Mouse (Mus musculus): ENCODE measurements around the gene Phldb3. TPM values are rescaled to one million over a fixed set of nuclear protein-coding genes. Genes with fewer than 3 reads are reported as not detected.

Phldb3 gene
- 0.10 TPM in 1 of 2 replicates, not detected in the other for polyA plus RNA-seq (2016; fragmentation: Nextera tagmentation; extraction: Ambion mirVana)

- peaks cover 70% of the 10 kb centered on the region for H3K27me3 ChIP-seq (replicated peaks; ENCODE audit: low read depth, poor library complexity, severe bottlenecking)
- 2% methylated on average over 27 of the region's 27 CpGs for WGBS
Measured at GRCm38 (mm10) chr7:24610144-24610878, at the start of gene Phldb3. Gene Phldb3, plus strand, starts transcription at chr7:24610763.

GRCm38 (mm10) chr7:24561450-24561849 is 49.1 kb upstream of the Phldb3 start:
- no peak overlapping the region for H3K27ac ChIP-seq (replicated peaks)
- H3K36me3 ChIP-seq (replicated peaks): peaks cover 91% of the 10 kb centered on the region
- H3K4me3 ChIP-seq: no peak overlapping the region
- 90% methylated on average over 4 of the region's 4 CpGs for WGBS
- H3K9me3 ChIP-seq: no peaks in the 10 kb centered on the region
- DNase-seq (ENCODE audit: low spot score): no peak
- no peaks in the 10 kb centered on the region for H3K4me1 ChIP-seq
- no peaks in the 10 kb centered on the region for H3K27me3 ChIP-seq (replicated peaks; ENCODE audit: low read depth, poor library complexity, severe bottlenecking)

More at GRCm38 (mm10) chr7:24610144-24610878, at the start of gene Phldb3:
- DNase-seq (ENCODE audit: low spot score): peak; percentile 48
- Histone ChIP-seq H3K27ac (replicated peaks) (0 out of 2 replicates have a peak within 1 kb of the TSS, but pooled peaks have one; percentile 19), H3K36me3 (replicated peaks) (no peaks in the 10 kb centered on the region), H3K4me1 (peaks cover 26% of the 10 kb centered on the region), H3K9me3 (no peaks in the 10 kb centered on the region), H3K4me3 (peak within 1 kb of the TSS; percentile 53)

GRCm38 (mm10) chr7:24563191-24563836 is 47.2 kb upstream of the Phldb3 start:
- H3K27ac ChIP-seq (replicated peaks): no peak overlapping the region
- no peak for DNase-seq (ENCODE audit: low spot score)
- no peaks in the 10 kb centered on the region for H3K9me3 ChIP-seq
- no peak overlapping the region for H3K4me3 ChIP-seq
- H3K4me1 ChIP-seq: no peaks in the 10 kb centered on the region
- peaks cover 97% of the 10 kb centered on the region for H3K36me3 ChIP-seq (replicated peaks)
- 88% methylated on average over 8 of the region's 8 CpGs for WGBS
- no peaks in the 10 kb centered on the region for H3K27me3 ChIP-seq (replicated peaks; ENCODE audit: low read depth, poor library complexity, severe bottlenecking)

GRCm38 (mm10) chr7:24563837-24564206 is 46.7 kb upstream of the Phldb3 start:
- 85% methylated on average over 4 of the region's 4 CpGs for WGBS
- no peaks in the 10 kb centered on the region for H3K9me3 ChIP-seq
- H3K27ac ChIP-seq (replicated peaks): no peak overlapping the region
- peaks cover 97% of the 10 kb centered on the region for H3K36me3 ChIP-seq (replicated peaks)
- no peak for DNase-seq (ENCODE audit: low spot score)
- no peak overlapping the region for H3K4me3 ChIP-seq
- no peaks in the 10 kb centered on the region for H3K27me3 ChIP-seq (replicated peaks; ENCODE audit: low read depth, poor library complexity, severe bottlenecking)
- H3K4me1 ChIP-seq: no peaks in the 10 kb centered on the region

- WGBS: 64% methylated on average over 6 of the region's 6 CpGs
- no peaks in the 10 kb centered on the region for H3K4me1 ChIP-seq
- no peak overlapping the region for H3K4me3 ChIP-seq
- no peak overlapping the region for H3K27ac ChIP-seq (replicated peaks)
- no peaks in the 10 kb centered on the region for H3K27me3 ChIP-seq (replicated peaks; ENCODE audit: low read depth, poor library complexity, severe bottlenecking)
- H3K9me3 ChIP-seq: no peaks in the 10 kb centered on the region
- peak; percentile 71 for DNase-seq (ENCODE audit: low spot score)
- H3K36me3 ChIP-seq (replicated peaks): peaks cover 96% of the 10 kb centered on the region
Measured at GRCm38 (mm10) chr7:24564607-24565265, 45.8 kb upstream of the Phldb3 start.

GRCm38 (mm10) chr7:24565627-24566026 is 44.9 kb upstream of the Phldb3 start:
- H3K27ac ChIP-seq (replicated peaks): no peak overlapping the region
- H3K4me3 ChIP-seq: no peak overlapping the region
- H3K9me3 ChIP-seq: no peaks in the 10 kb centered on the region
- peaks cover 96% of the 10 kb centered on the region for H3K36me3 ChIP-seq (replicated peaks)
- no peaks in the 10 kb centered on the region for H3K4me1 ChIP-seq
- WGBS: 94% methylated on average over 11 of the region's 11 CpGs
- no peak for DNase-seq (ENCODE audit: low spot score)
- H3K27me3 ChIP-seq (replicated peaks; ENCODE audit: low read depth, poor library complexity, severe bottlenecking): no peaks in the 10 kb centered on the region

- DNase-seq (ENCODE audit: low spot score): no peak
- Histone ChIP-seq H3K4me1 (no peaks in the 10 kb centered on the region), H3K4me3 (no peak overlapping the region), H3K9me3 (no peaks in the 10 kb centered on the region), H3K27me3 (replicated peaks; ENCODE audit: low read depth, poor library complexity, severe bottlenecking) (no peaks in the 10 kb centered on the region), H3K36me3 (replicated peaks) (peaks cover 96% of the 10 kb centered on the region), H3K27ac (replicated peaks) (no peak overlapping the region)
- 94% methylated on average over 9 of the region's 9 CpGs for WGBS
Measured at GRCm38 (mm10) chr7:24566206-24566605, 44.4 kb upstream of the Phldb3 start.

- Histone ChIP-seq H3K27me3 (replicated peaks; ENCODE audit: low read depth, poor library complexity, severe bottlenecking) (no peaks in the 10 kb centered on the region), H3K4me3 (no peak overlapping the region), H3K4me1 (peaks cover 4% of the 10 kb centered on the region), H3K27ac (replicated peaks) (no peak overlapping the region), H3K9me3 (0 out of 2 replicates have a peak, but pooled peaks cover 4% of the 10 kb centered on the region), H3K36me3 (replicated peaks) (peaks cover 96% of the 10 kb centered on the region)
- 89% methylated on average over 4 of the region's 4 CpGs for WGBS
- no peak for DNase-seq (ENCODE audit: low spot score)
Measured at GRCm38 (mm10) chr7:24568512-24568911, 42.1 kb upstream of the Phldb3 start.

GRCm38 (mm10) chr7:24571071-24571470 is 39.5 kb upstream of the Phldb3 start:
- no peak overlapping the region for H3K27ac ChIP-seq (replicated peaks)
- H3K4me3 ChIP-seq: no peak overlapping the region
- H3K36me3 ChIP-seq (replicated peaks): peaks cover 82% of the 10 kb centered on the region
- WGBS: 82% methylated on average over 4 of the region's 4 CpGs
- H3K27me3 ChIP-seq (replicated peaks; ENCODE audit: low read depth, poor library complexity, severe bottlenecking): no peaks in the 10 kb centered on the region
- H3K4me1 ChIP-seq: peaks cover 12% of the 10 kb centered on the region
- H3K9me3 ChIP-seq: 0 out of 2 replicates have a peak, but pooled peaks cover 4% of the 10 kb centered on the region
- no peak for DNase-seq (ENCODE audit: low spot score)

- DNase-seq (ENCODE audit: low spot score): no peak
- H3K4me1 ChIP-seq: peaks cover 12% of the 10 kb centered on the region
- no peak overlapping the region for H3K27ac ChIP-seq (replicated peaks)
- H3K27me3 ChIP-seq (replicated peaks; ENCODE audit: low read depth, poor library complexity, severe bottlenecking): no peaks in the 10 kb centered on the region
- no peak overlapping the region for H3K4me3 ChIP-seq
- H3K9me3 ChIP-seq: 0 out of 2 replicates have a peak, but pooled peaks cover 4% of the 10 kb centered on the region
- WGBS: 55% methylated on average over 5 of the region's 5 CpGs
- H3K36me3 ChIP-seq (replicated peaks): peaks cover 68% of the 10 kb centered on the region
Measured at GRCm38 (mm10) chr7:24572455-24572854, 38.1 kb upstream of the Phldb3 start.

GRCm38 (mm10) chr7:24574224-24574796 is 36.3 kb upstream of the Phldb3 start:
- Histone ChIP-seq H3K27me3 (replicated peaks; ENCODE audit: low read depth, poor library complexity, severe bottlenecking) (no peaks in the 10 kb centered on the region), H3K4me1 (peaks cover 12% of the 10 kb centered on the region), H3K36me3 (replicated peaks) (peaks cover 50% of the 10 kb centered on the region), H3K27ac (replicated peaks) (no peak overlapping the region), H3K9me3 (0 out of 2 replicates have a peak, but pooled peaks cover 4% of the 10 kb centered on the region), H3K4me3 (no peak overlapping the region)
- 50% methylated on average over 12 of the region's 12 CpGs for WGBS
- no peak for DNase-seq (ENCODE audit: low spot score)

GRCm38 (mm10) chr7:24577811-24578210 is 32.8 kb upstream of the Phldb3 start:
- Histone ChIP-seq H3K9me3 (no peaks in the 10 kb centered on the region), H3K36me3 (replicated peaks) (peaks cover 16% of the 10 kb centered on the region), H3K27ac (replicated peaks) (no peak overlapping the region), H3K4me3 (no peak overlapping the region), H3K27me3 (replicated peaks; ENCODE audit: low read depth, poor library complexity, severe bottlenecking) (no peaks in the 10 kb centered on the region), H3K4me1 (peaks cover 12% of the 10 kb centered on the region)
- WGBS: 91% methylated on average over 10 of the region's 10 CpGs
- no peak for DNase-seq (ENCODE audit: low spot score)
